Mouse (Mus musculus) embryonic stem cell, embryonic (primary cell): ENCODE data around the gene Napa.

Experiments
- CTCF ChIA-PET, 4 experiments: fragments of 300-600 bp in 2 of 4; fragments of 350-600 bp in 2 of 4; sonication (Branson Sonifier 250); formaldehyde crosslinking; loops; one replicate each; lab custom pipeline; 2022; ENCODE audit warnings: inconsistent platforms in 2 of 4; lab: Charles Lee
- POLR2A ChIA-PET, 4 experiments: fragments of 300-600 bp in 2 of 4; fragments of 350-600 bp in 2 of 4; sonication (Branson Sonifier 250); formaldehyde crosslinking; loops; one replicate each; lab custom pipeline; 2022; ENCODE audit warnings: antibody characterized with exemption in 4 of 4, inconsistent platforms in 1 of 4; lab: Charles Lee

Napa gene

DNA sequence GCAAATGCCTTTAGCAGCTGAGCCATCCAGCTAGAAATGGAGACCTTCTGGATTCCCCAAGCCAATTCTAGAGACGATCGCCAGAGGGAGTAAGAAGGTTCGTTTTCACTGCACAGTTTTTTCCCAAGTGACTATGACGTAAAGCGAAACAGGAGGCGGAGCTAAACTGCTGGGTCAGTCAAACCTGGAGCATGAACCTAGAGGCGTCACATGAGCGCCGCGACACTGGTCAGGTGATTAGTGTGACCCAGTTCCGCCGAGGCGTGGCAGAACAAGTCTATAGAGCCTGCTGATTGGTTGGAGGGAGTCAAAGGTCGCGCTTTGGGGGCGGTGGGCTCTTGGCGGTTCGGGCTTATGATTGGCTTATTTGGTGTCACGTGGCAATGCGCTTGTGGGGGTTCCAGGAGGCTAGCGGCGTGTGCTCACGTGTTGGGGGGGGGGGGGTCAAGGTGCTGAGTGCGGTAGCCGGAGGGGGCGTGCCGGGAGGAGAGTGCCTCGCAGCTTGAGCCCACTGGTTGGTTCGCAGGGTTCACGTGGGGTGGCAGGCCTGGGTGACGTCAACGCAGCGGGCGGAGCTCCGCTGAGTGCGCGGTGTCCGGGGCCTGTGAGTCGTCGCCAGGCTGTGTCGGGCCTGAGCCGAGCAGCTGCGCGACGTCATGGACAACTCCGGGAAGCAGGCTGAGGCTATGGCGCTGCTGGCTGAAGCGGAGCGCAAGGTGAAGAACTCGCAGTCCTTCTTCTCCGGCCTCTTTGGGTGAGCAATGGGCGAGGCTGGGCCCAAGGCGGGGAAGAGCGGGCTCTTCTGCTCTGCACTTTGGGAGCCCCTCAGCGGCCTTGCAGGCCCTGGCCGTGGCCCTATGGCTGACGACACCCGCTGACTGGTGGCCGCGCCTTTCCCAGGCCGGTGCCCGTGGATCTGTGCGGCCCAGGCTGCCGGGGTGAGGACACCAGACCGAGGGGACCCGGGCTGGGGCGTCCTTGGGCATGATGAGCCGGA, at the start of gene Napa:
TSS of gene Napa (plus strand) at position 438 of the 997 bp plus-strand sequence.
- POLR2A ChIA-PET: interaction anchor here (0.6 to 5.0 kb wide), 83 partner anchors 8 to 1860 kb away, joined by 3 to 57 read pairs (median 4); partner anchors contain the start of genes Slc8a2 (in 4 of the 4), Bicra (in 3 of the 4), Inafm1 (in 3 of the 4) and Kptn (in 3 of the 4)
- CTCF ChIA-PET: interaction anchor here (0.5 to 2.4 kb wide), 49 partner anchors 9 to 392 kb away, joined by 3 to 19 read pairs (median 4); partner anchors contain the start of genes Bicra (in 2 of the 4), Inafm1 (in 2 of the 4), Kptn (in 2 of the 4) and Meis3 (in 2 of the 4)

DNA sequence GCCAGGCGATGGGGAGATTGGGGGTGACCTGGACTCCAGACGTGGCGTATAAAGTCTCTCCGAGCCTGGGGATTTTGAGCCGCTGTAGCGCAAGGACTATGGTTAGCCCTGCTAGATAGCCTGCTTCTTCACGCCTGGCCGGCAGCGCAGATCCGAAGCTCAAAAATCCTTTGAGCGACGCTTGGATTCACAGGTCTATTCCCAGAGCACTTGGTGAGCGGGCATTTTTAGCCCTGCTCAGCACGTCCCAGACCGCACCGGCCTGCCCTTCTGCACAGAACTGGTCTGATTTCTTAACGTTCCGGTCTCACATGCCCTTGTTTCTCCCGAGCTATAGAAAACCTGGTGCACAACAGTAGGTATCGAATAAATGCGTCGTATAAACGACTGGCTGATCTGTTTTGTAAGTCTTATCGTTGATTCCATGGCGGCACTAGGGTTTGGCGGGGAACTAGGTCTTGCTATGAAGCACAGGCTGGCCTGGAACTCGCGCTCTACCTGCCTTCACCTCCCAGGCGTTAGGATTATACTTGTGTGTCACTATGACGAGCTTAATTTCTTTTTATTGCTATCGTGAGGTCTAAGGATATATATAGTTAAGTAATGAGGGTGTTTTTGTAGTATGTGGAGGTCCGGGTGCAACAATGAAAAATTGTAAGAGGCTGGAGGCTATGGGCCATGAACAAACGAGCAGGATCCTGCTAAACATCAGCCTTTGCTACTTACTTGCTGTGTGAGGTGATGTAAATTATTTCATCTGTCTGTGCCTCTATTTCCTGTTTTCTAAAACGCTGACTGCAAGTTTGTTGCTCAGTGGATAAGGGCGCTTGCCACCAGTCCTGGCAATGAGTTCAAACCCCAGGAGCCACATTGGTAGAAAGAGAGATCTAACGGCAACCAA, 49.3 kb upstream of the Napa start:
- POLR2A ChIA-PET: interaction anchor here in 3 of 4 experiments (0.5 to 2.7 kb wide), 27 partner anchors 8 to 351 kb away, joined by 3 to 14 read pairs (median 4); partner anchors contain the start of genes Napa (in 3 of the 3), Slc8a2 (in 2 of the 3) and Meis3 (in 1 of the 3)
- CTCF ChIA-PET: interaction anchor here in 3 of 4 experiments (0.5 to 3.6 kb wide), 18 partner anchors 8 to 883 kb away, joined by 3 to 18 read pairs (median 4); partner anchors contain the start of genes Inafm1 (in 1 of the 3) and Napa (in 1 of the 3)

DNA sequence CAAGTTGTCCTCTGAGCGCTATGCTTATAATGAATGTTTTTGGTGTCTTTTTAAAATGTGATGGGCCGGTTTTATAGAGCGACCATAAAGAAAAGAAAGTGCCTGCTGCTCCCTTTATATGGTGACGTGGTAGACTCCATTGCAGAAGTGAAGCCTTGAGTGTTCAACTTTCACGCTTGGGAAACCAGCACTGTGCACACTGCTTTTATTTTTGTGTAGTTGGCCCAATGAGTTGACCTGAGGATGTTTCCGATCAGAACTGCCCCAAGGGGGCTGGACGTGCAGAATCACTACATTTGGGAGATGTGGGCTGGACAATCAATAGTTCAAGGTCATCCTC, 48.7 kb upstream of the Napa start:
- POLR2A ChIA-PET: interaction anchor here in 2 of 4 experiments (1.1 to 2.4 kb wide), 6 partner anchors 17 to 68 kb away, joined by 3 to 14 read pairs (median 4); partner anchors contain the start of gene Napa (in 1 of the 2)

DNA sequence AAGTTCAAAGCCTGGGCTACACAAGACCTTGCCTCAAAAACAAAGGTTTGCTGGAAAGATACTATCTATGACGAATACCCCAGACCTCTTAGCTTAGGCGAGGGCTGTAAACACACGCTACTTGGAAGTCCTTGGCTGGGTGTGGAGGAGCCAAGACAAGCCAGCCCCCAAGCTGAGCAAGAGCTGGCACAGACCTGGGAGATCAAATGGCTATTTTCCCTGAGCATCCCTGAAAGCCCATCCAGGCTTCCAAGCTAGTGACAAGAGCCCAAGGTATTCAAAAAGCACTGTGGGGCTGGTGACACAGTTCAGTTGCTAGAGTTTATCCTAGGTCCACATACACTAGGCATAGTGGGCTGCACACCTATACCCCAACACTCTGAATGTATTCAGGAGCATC, 47.7 kb upstream of the Napa start:
- POLR2A ChIA-PET: interaction anchor here in 2 of 4 experiments (1.0 to 2.6 kb wide), 10 partner anchors 12 to 236 kb away, joined by 3 to 9 read pairs (median 4); partner anchors contain the start of genes Ccdc9 (in 1 of the 2) and Kptn (in 1 of the 2)

More for the DNA sequence above, 48.7 kb upstream of the Napa start:
- CTCF ChIA-PET: interaction anchor here in 2 of 4 experiments (0.5 to 1.3 kb wide), 2 partner anchors 97 to 224 kb away, joined by 4 read pairs; partner anchors contain the start of gene Inafm1 (in 1 of the 2)

DNA sequence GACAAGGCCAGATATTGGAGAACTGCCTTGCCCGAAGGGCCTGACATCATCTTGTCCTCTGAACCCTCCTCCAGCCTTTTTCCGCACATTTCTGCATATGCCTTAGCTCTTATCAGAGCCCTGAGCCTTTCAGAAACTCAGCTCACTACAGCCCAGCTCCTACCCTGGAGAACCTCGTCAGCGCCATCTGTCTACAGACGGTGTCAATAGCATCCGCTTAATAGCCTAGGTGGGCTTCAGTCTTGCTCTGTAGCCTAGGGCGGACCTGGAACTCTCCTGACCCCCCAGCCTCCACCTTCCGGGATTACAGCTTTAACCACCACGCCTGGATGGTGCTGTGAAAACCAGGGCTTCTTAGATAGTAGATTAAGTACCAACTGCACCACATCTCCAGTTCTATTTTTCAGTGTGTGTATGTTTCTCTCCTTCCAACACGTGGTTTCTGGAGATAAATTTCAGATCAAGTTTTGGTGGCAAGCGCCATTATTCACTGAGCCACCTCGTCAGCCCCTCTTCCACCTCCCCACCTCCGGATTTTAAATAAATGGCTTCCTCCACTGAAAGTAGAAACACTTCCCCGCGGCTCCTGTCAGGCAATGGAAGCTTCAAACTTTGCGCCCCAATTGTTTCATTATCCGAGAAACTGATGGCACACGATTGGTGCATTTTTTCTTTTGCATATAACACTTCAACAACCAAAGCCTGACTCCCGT, 46.2 kb upstream of the Napa start:
- ChIA-PET CTCF (interaction anchor here (0.5 to 3.9 kb wide), 66 partner anchors 8 to 431 kb away, joined by 3 to 67 read pairs (median 4); partner anchors contain the start of genes Napa (in 3 of the 4), Inafm1 (in 2 of the 4), Slc8a2 (in 2 of the 4) and Ehd2 (in 1 of the 4)), POLR2A (interaction anchor here (0.6 to 2.6 kb wide), 48 partner anchors 8 to 262 kb away, joined by 3 to 14 read pairs (median 4); partner anchors contain the start of genes Napa (in 3 of the 4), Inafm1 (in 2 of the 4), Kptn (in 2 of the 4) and Ccdc9 (in 1 of the 4))

More for the DNA sequence above, 47.7 kb upstream of the Napa start:
- CTCF ChIA-PET: interaction anchor here in 3 of 4 experiments (0.5 to 3.9 kb wide), 11 partner anchors 19 to 402 kb away, joined by 3 to 67 read pairs (median 4); partner anchors contain the start of genes Inafm1 (in 1 of the 3), Napa (in 1 of the 3) and Tmem160 (in 1 of the 3)

DNA sequence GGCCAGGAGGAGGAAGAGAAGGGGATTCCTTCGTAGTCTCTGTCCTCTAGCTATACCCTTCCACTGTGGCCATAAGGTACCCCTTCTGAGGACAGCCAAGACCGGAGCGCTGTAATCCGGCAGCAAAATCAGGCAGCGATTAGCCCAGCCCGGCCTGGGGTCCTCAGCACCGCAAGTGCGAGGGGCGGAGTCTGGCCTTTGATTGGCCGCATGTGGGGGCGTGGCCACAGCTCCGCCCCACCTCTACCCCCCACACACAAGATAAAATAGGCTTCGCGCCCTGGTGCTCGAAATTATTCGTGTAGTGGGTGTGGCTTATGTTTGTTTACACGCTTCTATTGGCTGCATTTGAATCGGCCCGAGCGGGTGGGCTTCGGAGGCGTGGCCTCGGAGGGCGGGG, 45.6 kb upstream of the Napa start:
- ChIA-PET POLR2A (interaction anchor here (0.6 to 2.6 kb wide), 39 partner anchors 9 to 261 kb away, joined by 3 to 14 read pairs (median 5); partner anchors contain the start of genes Napa (in 3 of the 4), Kptn (in 2 of the 4), Inafm1 (in 1 of the 4) and Meis3 (in 1 of the 4)), CTCF (interaction anchor here in 3 of 4 experiments (0.6 to 3.9 kb wide), 33 partner anchors 10 to 345 kb away, joined by 3 to 67 read pairs (median 7); partner anchors contain the start of genes Napa (in 2 of the 3), Ehd2 (in 1 of the 3), Inafm1 (in 1 of the 3) and Kptn (in 1 of the 3))

DNA sequence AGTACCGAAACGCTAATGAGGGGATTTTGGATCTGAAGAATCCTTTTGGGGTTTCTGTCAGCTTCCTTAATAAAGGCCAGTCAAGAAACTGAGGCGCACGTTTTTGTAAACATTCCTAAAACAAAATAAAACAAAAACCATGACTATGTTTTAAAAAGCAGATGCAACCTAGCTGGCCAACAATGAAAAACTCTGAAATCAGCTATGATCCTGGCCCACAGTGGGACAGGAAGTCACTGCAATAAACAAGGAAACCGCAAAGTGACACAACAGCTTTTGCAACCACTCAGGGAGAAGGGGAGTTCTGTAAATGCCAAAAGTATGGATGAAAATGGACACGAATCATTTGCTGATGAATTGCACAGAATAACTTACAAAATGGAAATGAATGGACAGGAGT, 45.2 kb upstream of the Napa start:
- POLR2A ChIA-PET: interaction anchor here (0.6 to 2.6 kb wide), 30 partner anchors 9 to 242 kb away, joined by 3 to 14 read pairs (median 5); partner anchors contain the start of genes Napa (in 2 of the 4), Inafm1 (in 1 of the 4), Kptn (in 1 of the 4) and Meis3 (in 1 of the 4)
- CTCF ChIA-PET: interaction anchor here in 3 of 4 experiments (0.6 to 3.9 kb wide), 26 partner anchors 10 to 562 kb away, joined by 3 to 67 read pairs (median 8); partner anchors contain the start of genes Napa (in 2 of the 3), Arhgap35 (in 1 of the 3), Ehd2 (in 1 of the 3) and Kptn (in 1 of the 3)

DNA sequence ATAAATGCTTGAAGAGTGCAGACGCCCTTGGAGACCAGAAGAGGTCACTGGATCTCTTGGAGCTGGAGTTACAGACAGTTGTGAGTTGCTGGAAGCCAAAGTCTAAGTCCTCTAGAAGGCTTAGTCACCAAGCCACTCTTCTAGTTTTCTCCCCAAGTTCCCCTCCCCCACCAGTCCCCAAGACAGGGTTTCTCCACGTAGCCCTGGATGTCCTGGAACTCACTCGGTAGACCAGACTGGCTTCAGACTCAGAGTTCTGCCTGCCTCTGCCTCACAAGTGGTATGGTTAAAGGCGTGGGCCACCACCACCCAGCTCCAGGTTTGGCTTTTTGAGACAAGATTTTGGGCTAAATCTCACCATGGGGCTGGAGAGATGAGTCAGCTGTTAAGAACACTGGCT, 43.3 kb upstream of the Napa start:
- POLR2A ChIA-PET: interaction anchor here in 1 of 4 experiments (1.1 kb wide), 1 partner anchor 79 kb away, joined by 3 read pairs; no protein-coding TSS in a partner anchor
- CTCF ChIA-PET: interaction anchor here in 3 of 4 experiments (0.6 to 0.8 kb wide), 3 partner anchors 162 to 208 kb away, joined by 3 to 6 read pairs (median 5); no protein-coding TSS in a partner anchor

DNA sequence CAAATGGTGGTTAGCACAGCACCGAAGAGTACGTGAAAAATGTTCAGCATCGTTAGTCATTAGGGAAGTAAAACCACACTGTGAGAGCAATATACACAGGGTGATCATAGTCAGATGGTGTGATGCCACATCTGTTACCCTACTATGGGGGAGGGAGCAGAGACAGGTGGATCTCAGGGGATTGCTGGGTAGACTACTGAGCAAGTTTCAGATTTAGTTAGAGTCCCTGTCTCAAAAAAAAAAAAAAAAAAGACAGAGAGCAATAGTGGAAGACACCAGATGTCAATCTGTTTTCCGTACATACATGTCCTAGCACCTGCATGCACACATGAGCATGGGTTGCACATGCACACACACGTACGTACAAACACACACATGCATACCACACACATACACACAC, 42.6 kb upstream of the Napa start:
- POLR2A ChIA-PET: interaction anchor here in 1 of 4 experiments (1.4 kb wide), 1 partner anchor 74 kb away, joined by 4 read pairs; the partner anchor contains the start of gene Slc8a2
- CTCF ChIA-PET: interaction anchor here in 1 of 4 experiments (0.7 kb wide), 1 partner anchor 55 kb away, joined by 3 read pairs; no protein-coding TSS in a partner anchor

DNA sequence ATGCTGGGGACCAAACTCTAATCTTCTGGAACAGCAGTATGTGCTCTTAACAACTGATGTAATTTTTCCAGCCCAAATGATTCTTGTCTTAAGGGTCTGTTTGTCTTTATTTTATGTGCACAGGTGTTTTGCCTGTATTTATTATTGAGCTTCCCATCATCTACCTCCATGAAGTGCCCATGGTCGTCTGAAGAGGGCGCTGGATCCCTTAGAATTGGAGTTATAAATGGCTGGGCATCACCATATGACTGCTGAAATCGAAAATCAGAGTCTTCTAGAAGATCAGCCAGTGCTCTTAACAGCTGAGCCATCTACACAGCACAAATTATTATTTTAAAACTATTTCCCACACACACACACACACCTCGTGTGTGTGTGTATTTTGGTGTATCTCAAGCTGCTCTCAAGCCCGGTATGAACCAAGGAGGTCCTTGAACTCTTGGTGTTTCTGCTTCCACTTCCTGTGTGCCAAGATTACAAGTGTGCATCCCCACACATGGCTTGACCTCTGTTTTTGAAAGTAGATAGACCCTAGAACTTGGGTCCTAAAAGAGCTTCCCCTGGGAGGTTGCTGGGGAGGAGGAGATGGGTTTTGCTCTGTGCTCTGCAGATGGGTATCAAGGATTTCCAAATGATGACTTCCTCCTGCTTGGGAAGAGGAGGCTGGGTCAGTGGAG, 41.7 kb upstream of the Napa start:
- CTCF ChIA-PET: interaction anchor here (0.5 to 1.6 kb wide), 49 partner anchors 9 to 435 kb away, joined by 3 to 18 read pairs (median 4); partner anchors contain the start of genes Bicra (in 2 of the 4), Dhx34 (in 2 of the 4), Meis3 (in 2 of the 4) and Slc8a2 (in 2 of the 4)
- POLR2A ChIA-PET: interaction anchor here in 2 of 4 experiments (0.6 to 2.0 kb wide), 7 partner anchors 9 to 75 kb away, joined by 3 to 7 read pairs (median 3); partner anchors contain the start of genes Bicra (in 1 of the 2), Napa (in 1 of the 2) and Slc8a2 (in 1 of the 2)

DNA sequence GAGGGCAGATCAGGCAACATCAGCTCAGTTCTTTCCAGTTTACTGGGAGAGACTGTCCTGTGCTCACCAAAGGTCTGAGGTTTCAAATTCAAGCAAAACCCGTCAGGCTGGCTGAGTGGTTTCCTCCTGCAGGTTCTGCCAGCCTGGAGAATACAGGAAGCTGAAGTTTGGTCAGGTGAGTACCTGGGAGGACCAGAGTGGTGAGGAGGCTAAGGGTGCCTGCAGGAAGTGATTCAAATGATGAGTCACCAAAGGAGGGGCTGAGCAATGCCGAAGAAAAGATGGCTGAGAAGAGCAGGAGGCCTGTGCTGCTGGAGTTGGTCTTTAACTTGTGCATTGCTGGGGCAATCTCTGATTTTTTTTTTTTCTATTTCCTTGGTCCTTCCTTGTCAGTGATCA, 41.1 kb upstream of the Napa start:
- ChIA-PET CTCF (interaction anchor here (0.8 to 1.6 kb wide), 21 partner anchors 9 to 434 kb away, joined by 3 to 18 read pairs (median 4); partner anchors contain the start of genes Bicra (in 1 of the 4), Kptn (in 1 of the 4), Meis3 (in 1 of the 4) and Slc8a2 (in 1 of the 4)), POLR2A (interaction anchor here in 2 of 4 experiments (1.0 to 2.0 kb wide), 5 partner anchors 9 to 76 kb away, joined by 3 to 7 read pairs (median 3); partner anchors contain the start of genes Bicra (in 1 of the 2) and Slc8a2 (in 1 of the 2))

DNA sequence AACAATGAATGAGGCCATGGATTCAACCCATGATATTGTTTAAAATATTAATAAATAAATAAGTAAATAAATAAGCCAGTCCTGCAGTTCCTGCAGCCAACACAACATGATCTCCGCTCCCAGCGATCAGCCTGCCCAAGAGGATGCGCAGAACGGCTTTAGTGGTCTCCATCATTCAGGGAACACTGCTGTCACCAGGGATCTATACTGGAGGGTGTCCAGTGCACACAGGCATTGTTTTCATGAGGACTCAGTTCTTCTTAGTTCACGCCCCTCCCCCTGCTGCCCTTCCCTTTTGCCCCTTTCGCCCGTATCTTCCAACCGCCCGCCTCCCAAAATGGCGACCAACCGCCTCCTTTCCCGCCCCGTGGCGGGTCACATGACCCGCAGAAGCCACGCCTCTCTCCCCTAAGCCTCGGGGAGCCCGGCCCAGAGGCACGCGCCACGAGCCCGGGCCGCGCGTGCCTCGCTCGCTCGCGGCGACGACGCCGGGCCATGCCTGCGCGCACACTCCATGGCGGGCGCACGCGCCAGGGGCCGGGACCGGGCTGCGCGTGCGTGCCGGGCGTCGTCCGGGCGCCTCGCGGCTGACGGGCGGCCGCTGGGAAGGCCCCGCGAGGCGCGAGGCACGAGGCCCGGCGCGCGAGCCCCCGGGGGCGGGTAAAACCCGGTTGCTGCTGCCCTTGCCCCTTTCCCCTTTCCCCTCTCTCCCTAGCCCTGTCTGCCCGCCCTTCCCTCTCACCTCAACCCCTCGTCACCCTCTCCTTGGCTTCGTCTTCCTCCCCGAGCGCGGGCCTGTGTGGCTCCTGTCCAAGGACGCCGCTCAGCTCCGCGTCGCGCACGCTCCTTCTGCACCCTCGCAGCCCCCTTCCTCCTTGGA, 36.8 kb upstream of the Napa start, which contains the start of gene Zfp541:
TSS of gene Zfp541 (plus strand) at position 596 of the 880 bp plus-strand sequence.
- CTCF ChIA-PET: interaction anchor here in 3 of 4 experiments (0.5 to 1.6 kb wide), 8 partner anchors 9 to 906 kb away, joined by 3 to 5 read pairs (median 4); no protein-coding TSS in a partner anchor
- POLR2A ChIA-PET: interaction anchor here in 3 of 4 experiments (0.5 to 1.2 kb wide), 4 partner anchors 9 to 120 kb away, joined by 3 to 4 read pairs (median 4); no protein-coding TSS in a partner anchor

DNA sequence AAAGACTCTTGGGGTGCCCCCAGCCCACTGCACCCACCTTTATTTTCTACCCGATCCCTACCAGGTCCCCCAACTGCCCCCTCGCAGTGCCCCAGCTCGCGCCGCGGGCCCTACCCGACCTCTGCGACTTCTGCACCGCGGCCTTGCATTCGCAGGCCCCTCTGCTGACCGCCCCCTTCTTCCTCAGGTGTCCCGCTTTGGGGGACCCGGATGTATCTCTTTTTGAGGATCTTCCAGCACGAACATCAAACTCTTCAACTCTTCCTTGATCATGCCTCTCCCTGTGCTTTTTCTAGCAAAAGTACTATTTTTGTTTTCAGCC, 36.2 kb upstream of the Napa start:
- POLR2A ChIA-PET: interaction anchor here in 3 of 4 experiments (0.6 to 1.2 kb wide), 6 partner anchors 10 to 168 kb away, joined by 3 to 4 read pairs (median 3); no protein-coding TSS in a partner anchor
- CTCF ChIA-PET: interaction anchor here (0.6 to 1.6 kb wide), 8 partner anchors 10 to 811 kb away, joined by 3 to 7 read pairs (median 4); no protein-coding TSS in a partner anchor
